Mouse (Mus musculus): Measurements from ENCODE around the gene Ptges.

DNA sequence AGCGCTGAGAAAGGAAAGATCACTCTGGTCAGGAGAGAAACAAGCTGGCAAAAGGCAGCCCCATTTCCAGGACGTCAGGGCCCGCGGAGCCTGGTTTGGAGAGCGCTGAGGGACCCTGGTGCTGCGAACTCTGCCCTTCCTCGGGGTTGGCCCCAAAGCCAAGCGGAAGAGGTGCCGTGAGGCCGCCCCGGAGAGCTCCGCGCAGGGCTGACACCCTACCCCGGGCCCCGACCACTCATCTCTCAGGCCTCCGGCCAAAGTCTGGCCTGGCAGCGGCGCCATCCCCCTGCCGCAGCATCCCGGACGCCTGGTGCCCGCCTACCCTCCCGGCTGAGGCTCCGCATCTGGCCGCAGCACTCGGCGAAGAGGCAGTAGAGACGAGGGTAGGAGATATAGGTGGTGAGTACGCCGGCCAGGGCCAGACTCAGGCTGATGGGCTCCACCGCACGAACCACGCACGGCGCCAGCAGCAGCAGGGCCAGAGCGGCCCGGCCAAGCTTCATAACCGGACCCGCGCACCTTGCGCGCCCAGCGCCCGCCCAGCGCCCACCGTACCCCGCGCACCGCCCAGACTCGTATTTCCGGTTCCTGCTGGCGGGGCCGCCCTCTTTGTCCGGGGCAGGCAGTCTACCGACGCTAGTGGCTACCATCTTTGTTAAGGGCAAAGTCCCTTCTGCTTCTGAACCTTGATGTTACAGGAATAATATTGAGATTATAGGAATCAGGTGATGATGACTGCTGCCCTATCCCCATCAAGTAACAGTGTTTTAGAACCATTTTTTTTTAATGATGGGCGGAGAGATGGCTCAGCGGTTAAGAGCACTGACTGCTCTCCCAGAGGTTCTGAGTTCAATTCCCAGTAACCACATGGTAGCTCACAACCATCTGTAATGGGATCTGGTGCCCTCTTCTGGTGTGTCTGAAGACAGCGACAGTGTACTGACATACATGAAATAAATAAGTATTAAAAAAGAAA, 38.0 kb upstream of the Ptges start, which contains the start of gene Tor1a:
- TF ChIP-seq CTCF (conservative IDR thresholded peaks at IDR 0.05; ENCODE audit: low read length) (peak; percentile 17; the same call in 1 of the 2 replicates), NANOG (IDR thresholded peaks at IDR 0.05; ENCODE audit: borderline replicate concordance, low read length) (no peak), POU5F1 (IDR thresholded peaks at IDR 0.05; ENCODE audit: borderline replicate concordance, low read length) (no peak)
